Mouse (Mus musculus) stomach, embryonic 14.5 days (tissue): Measurements from ENCODE around the gene Olfr1123. TPM values are rescaled to one million over a fixed set of nuclear protein-coding genes. Genes with fewer than 3 reads are reported as not detected.
"Not testable (repeated sequence)": the region's sequence is repeated elsewhere in the genome, so short reads cannot be mapped to it uniquely, and the experiment has no call there.

Experiments
- ATAC-seq: fragments of 200-750 bp; cut with Nextera tagmentation; 2 replicates; pipeline ENCODE4 v1.8.0; 2017; ENCODE audit warnings: low read depth, moderate TSS enrichment; ENCODE audit not compliant: insufficient number of reproducible peaks, insufficient read depth, low FRiP score
- H3K27ac ChIP-seq: fragments of 300-500 bp; sonication (generic); 2 replicates; pipeline ENCODE4 v1.5.1; 2014; ENCODE audit warnings: mild to moderate bottlenecking, low read length, moderate library complexity, mixed read lengths
- H3K27me3 ChIP-seq: fragments of 300-500 bp; sonication (generic); 2 replicates; pipeline ENCODE4 v1.6.1; 2014; ENCODE audit warnings: low read length, control low read depth, mixed read lengths; ENCODE audit not compliant: control insufficient read depth, insufficient read depth
- H3K36me3 ChIP-seq: fragments of 300-500 bp; sonication (generic); 2 replicates; pipeline ENCODE4 v1.6.1; 2014; ENCODE audit warnings: mild to moderate bottlenecking, control low read depth, low read length, moderate library complexity, mixed read lengths; ENCODE audit not compliant: control insufficient read depth, insufficient read depth
- H3K4me1 ChIP-seq: fragments of 300-500 bp; sonication (generic); 2 replicates; pipeline ENCODE4 v1.6.1; 2014; ENCODE audit warnings: low read length, control low read depth, mixed read lengths; ENCODE audit not compliant: control insufficient read depth, insufficient read depth
- H3K4me2 ChIP-seq: fragments of 300-500 bp; sonication (generic); replicated peaks from 2 replicates; pipeline ENCODE4 v1.6.1; 2014; ENCODE audit warnings: low read depth, low read length, control low read depth
- H3K4me3 ChIP-seq: fragments of 300-500 bp; sonication (generic); 2 replicates; pipeline ENCODE4 v1.5.1; 2014; ENCODE audit warnings: low read depth, low read length, control low read depth
- H3K9ac ChIP-seq: fragments of 300-500 bp; sonication (generic); replicated peaks from 2 replicates; pipeline ENCODE4 v1.6.1; 2014; ENCODE audit warnings: low read depth, mild to moderate bottlenecking, control low read depth, low read length, moderate library complexity, mixed read lengths
- H3K9me3 ChIP-seq: fragments of 300-500 bp; sonication (generic); 2 replicates; pipeline ENCODE4 v1.6.1; 2016; ENCODE audit warnings: low read depth, low read length, control low read depth; ENCODE audit not compliant: control insufficient read depth
- WGBS: fragments of 180-500 bp; shearing (Covaris S2); extraction: QIAGEN DNeasy Blood & Tissue Kit; methylation state at CpG from one replicate; pipeline ENCODE4 v1.1.7; 2014; 5-methylcytosine and 5-hydroxymethylcytosine counted together
- polyA plus RNA-seq: library from polyadenylated mRNA; unstranded; fragments of >200 nt; fragmentation: Nextera tagmentation; extraction: Ambion mirVana; gene quantifications from 2 replicates; pipeline ENCODE4 v1.2.1, GENCODE M21; 2014

Gene Olfr1123
- polyA plus RNA-seq: not detected in 2 replicates

DNA sequence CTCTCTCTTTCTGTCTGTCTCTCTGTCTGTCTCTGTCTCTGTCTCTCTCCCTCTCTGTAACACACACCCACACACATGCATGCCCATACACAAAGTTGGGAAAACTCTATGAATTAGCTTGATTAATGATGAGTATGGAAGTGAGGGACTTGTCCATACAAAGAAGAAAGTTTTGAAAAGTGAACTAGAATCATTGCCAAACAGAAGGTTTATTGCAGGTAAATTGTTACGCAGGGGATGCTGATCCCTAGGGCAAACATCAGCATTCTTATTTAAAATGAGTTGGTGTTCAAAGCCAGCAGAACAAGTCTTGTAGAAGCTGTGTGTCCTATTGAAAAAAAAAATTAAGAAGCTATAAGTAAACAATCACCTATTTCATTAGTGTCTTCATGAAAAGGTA, at the start of gene Olfr1123:
Olfr1123 (plus strand) TSS at position 301 of the 400 bp plus-strand sequence.
- ATAC-seq: no peak
- 73% methylated on average over 1 of the region's 1 CpGs for WGBS
- no peaks in the 10 kb centered on the region for H3K36me3 ChIP-seq
- no peaks in the 10 kb centered on the region for H3K9me3 ChIP-seq
- no peak within 1 kb of the TSS for H3K4me3 ChIP-seq
- no peak within 1 kb of the TSS for H3K27ac ChIP-seq
- no peaks in the 10 kb centered on the region for H3K4me1 ChIP-seq
- no peak within 1 kb of the TSS for H3K4me2 ChIP-seq
- H3K27me3 ChIP-seq: no peaks in the 10 kb centered on the region
- no peak within 1 kb of the TSS for H3K9ac ChIP-seq

DNA sequence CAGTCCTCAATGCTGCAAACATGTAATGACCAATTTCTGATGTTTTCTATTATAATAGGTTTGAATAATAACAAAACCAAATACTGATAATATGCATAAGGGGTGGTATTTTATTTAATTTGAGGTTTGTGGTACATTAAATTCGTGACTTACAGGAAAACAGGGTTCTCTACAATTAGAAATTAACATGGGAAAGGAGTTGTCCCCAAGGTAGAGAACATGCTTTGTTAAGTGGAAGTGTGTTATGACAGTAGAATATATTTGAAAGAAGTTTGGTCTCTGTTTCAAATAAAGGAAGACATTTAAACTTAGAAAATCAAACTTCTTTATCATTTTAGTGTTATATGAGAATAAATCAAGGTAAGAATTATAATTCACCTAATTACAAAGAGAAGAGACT, 46.8 kb upstream of the Olfr1123 start, which contains the start of gene Olfr1121:
Olfr1121 (plus strand) TSS at position 301 of the 400 bp plus-strand sequence.
- Histone ChIP-seq H3K4me2 (no peak within 1 kb of the TSS), H3K4me1 (no peaks in the 10 kb centered on the region), H3K9me3 (no peaks in the 10 kb centered on the region), H3K27me3 (no peaks in the 10 kb centered on the region), H3K36me3 (no peaks in the 10 kb centered on the region), H3K9ac (no peak within 1 kb of the TSS), H3K27ac (no peak within 1 kb of the TSS), H3K4me3 (no peak within 1 kb of the TSS)
- no peak for ATAC-seq
- 33% methylated on average over 1 of the region's 1 CpGs for WGBS

DNA sequence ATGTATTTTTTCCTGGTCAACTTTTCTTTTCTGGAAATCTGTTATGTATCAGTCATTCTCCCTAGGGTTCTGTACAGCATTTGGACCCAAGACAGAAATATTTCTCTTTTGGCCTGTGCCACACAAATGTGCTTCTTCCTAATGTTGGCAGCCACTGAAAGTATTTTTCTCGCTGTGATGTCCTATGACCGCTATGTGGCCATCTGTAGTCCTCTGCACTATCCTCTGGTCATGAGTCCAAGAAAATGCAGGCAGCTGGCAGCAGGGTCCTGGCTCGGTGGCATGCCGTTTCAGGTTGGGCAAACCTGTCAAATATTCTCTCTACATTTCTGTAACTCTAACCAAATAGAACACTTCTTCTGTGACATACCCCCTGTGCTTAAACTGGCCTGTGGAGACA, 44.7 kb upstream of the Olfr1123 start:
- no peaks in the 10 kb centered on the region for H3K27me3 ChIP-seq
- H3K9ac ChIP-seq: no peak overlapping the region
- no peak overlapping the region for H3K27ac ChIP-seq
- no peak overlapping the region for H3K4me2 ChIP-seq
- no peaks in the 10 kb centered on the region for H3K36me3 ChIP-seq
- no peak for ATAC-seq
- H3K9me3 ChIP-seq: no peaks in the 10 kb centered on the region
- 85% methylated on average over 4 of the region's 4 CpGs for WGBS
- H3K4me1 ChIP-seq: no peaks in the 10 kb centered on the region
- no peak overlapping the region for H3K4me3 ChIP-seq

- 76% methylated on average over 2 of the region's 2 CpGs for WGBS
- H3K36me3 ChIP-seq: no peaks in the 10 kb centered on the region
- no peaks in the 10 kb centered on the region for H3K27me3 ChIP-seq
- ATAC-seq: no peak
- H3K9me3 ChIP-seq: no peaks in the 10 kb centered on the region
- H3K4me2 ChIP-seq: no peak overlapping the region
- no peaks in the 10 kb centered on the region for H3K4me1 ChIP-seq
- H3K9ac ChIP-seq: no peak overlapping the region
- H3K27ac ChIP-seq: no peak overlapping the region
- no peak overlapping the region for H3K4me3 ChIP-seq
Observed at GRCm38 (mm10) chr2:87383935-87384334, 32.5 kb upstream of the Olfr1123 start.

DNA sequence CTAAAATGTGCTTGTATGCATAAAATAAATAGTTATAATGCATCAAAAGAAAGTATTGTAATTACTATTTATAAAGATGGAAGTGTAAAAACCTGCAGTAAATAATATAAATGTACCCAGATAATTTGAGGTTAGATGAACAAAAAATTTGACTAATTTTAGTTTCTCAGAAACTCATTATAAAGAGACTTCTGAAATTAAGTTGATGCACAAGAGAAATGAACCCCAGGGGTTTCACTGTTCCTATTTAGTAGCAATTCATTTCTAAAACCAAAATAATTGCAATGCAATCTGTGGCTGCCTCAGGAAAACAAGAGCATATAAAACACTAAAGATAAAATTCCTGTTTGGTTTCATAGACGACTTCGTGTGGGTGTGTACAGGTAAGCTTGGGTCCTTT, 30.9 kb upstream of the Olfr1123 start, which contains the start of gene Olfr1122:
Olfr1122 (plus strand) TSS at position 301 of the 400 bp plus-strand sequence.
- ATAC-seq: no peak
- 59% methylated on average over 2 of the region's 2 CpGs for WGBS

DNA sequence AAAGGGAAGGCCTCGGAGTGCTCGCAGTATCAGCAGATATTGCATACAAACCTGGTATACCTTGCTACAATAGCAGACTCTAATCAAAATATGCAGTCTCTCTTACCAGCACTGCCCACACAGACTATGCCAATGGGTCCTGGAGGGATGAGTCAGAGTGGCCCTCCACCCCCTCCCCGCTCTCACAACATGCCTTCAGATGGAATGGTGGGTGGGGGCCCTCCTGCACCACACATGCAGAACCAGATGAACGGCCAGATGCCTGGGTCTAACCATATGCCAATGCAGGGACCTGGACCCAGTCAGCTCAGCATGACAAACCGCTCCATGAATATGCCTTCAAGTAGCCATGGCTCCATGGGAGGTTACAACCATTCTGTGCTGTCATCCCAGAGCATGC, 22.8 kb upstream of the Olfr1123 start:
- not testable (repeated sequence) for H3K27me3 ChIP-seq, H3K4me3 ChIP-seq, H3K9me3 ChIP-seq, H3K4me2 ChIP-seq, H3K4me1 ChIP-seq, H3K9ac ChIP-seq, H3K36me3 ChIP-seq, ATAC-seq, H3K27ac ChIP-seq
- 90% methylated on average over 5 of the region's 5 CpGs for WGBS

More for the DNA sequence above, 30.9 kb upstream of the Olfr1123 start, which contains the start of gene Olfr1122:
- no peak within 1 kb of the TSS for H3K9ac ChIP-seq
- H3K27ac ChIP-seq: no peak within 1 kb of the TSS
- H3K36me3 ChIP-seq: no peaks in the 10 kb centered on the region
- H3K27me3 ChIP-seq: no peaks in the 10 kb centered on the region
- no peaks in the 10 kb centered on the region for H3K9me3 ChIP-seq
- H3K4me3 ChIP-seq: no peak within 1 kb of the TSS
- no peak within 1 kb of the TSS for H3K4me2 ChIP-seq
- no peaks in the 10 kb centered on the region for H3K4me1 ChIP-seq

DNA sequence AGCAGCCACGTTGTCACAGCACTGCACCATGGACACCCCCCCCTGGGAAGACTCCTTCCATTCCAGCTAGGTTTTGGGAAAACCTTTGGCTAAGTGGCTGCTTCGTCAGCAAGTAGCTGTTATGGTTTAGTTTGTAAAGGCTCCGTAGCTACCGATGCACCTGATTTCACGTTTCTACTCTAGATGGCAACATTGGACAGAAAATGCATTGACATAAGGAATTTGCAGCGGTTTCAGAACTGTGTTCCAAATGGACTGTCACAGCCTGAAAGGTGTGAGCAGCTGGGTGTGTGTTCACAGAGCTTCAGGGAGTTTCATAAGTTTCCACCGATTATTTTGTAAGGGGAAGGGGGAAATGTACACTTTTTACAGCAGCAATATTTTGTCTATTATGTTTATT, 21.7 kb upstream of the Olfr1123 start:
- not testable (repeated sequence) for H3K4me3 ChIP-seq, H3K9ac ChIP-seq, H3K9me3 ChIP-seq, ATAC-seq, H3K27ac ChIP-seq, H3K27me3 ChIP-seq, H3K4me1 ChIP-seq, H3K4me2 ChIP-seq, H3K36me3 ChIP-seq
- 74% methylated on average over 7 of the region's 7 CpGs for WGBS

- Histone ChIP-seq H3K27me3 (no peaks in the 10 kb centered on the region), H3K9ac (no peak within 1 kb of the TSS), H3K4me1 (no peaks in the 10 kb centered on the region), H3K4me2 (no peak within 1 kb of the TSS), H3K36me3 (no peaks in the 10 kb centered on the region), H3K4me3 (no peak within 1 kb of the TSS), H3K9me3 (no peaks in the 10 kb centered on the region), H3K27ac (no peak within 1 kb of the TSS)
- no peak for ATAC-seq
- 92% methylated on average over 1 of the region's 1 CpGs for WGBS
Observed at GRCm38 (mm10) chr2:87429975-87430374, 13.5 kb downstream of the Olfr1123 start, which contains the start of gene Olfr1124. Olfr1124 (plus strand) TSS chr2:87430275.

GRCm38 (mm10) chr2:87437731-87438130, 21.3 kb downstream of the Olfr1123 start:
- WGBS: 89% methylated on average over 16 of the region's 16 CpGs
- ATAC-seq: no peak
- H3K27ac ChIP-seq: no peak overlapping the region

More at GRCm38 (mm10) chr2:87437731-87438130, 21.3 kb downstream of the Olfr1123 start:
- H3K4me1 ChIP-seq: no peaks in the 10 kb centered on the region
- no peaks in the 10 kb centered on the region for H3K27me3 ChIP-seq
- H3K36me3 ChIP-seq: no peaks in the 10 kb centered on the region
- H3K9me3 ChIP-seq: no peaks in the 10 kb centered on the region
- no peak overlapping the region for H3K9ac ChIP-seq
- H3K4me2 ChIP-seq: no peak overlapping the region
- no peak overlapping the region for H3K4me3 ChIP-seq
